Mouse (Mus musculus) limb, embryonic 15.5 days (tissue): ENCODE results near the gene Diras1. TPM values are rescaled to one million over a fixed set of nuclear protein-coding genes. Genes with fewer than 3 reads are reported as not detected.
"Not testable (repeated sequence)": the region's sequence is repeated elsewhere in the genome, so short reads cannot be mapped to it uniquely, and the experiment has no call there.

ENCODE experiments used
- ATAC-seq: fragments of 200-750 bp; cut with Nextera tagmentation; 2 replicates; pipeline ENCODE4 v1.8.0; 2017; ENCODE audit warnings: low read depth, moderate TSS enrichment; ENCODE audit not compliant: insufficient number of reproducible peaks, low FRiP score, low TSS enrichment
- H3K27ac ChIP-seq: fragments of 300-500 bp; sonication (generic); 2 replicates; pipeline ENCODE4 v1.5.1; 2015; ENCODE audit warnings: moderate library complexity, mild to moderate bottlenecking, inconsistent platforms
- H3K27me3 ChIP-seq: fragments of 300-500 bp; sonication (generic); 2 replicates; pipeline ENCODE4 v1.6.1; 2015; ENCODE audit warnings: inconsistent platforms
- H3K36me3 ChIP-seq: fragments of 300-500 bp; sonication (generic); 2 replicates; pipeline ENCODE4 v1.6.1; 2015; ENCODE audit warnings: inconsistent platforms
- H3K4me1 ChIP-seq: fragments of 300-500 bp; sonication (generic); 2 replicates; pipeline ENCODE4 v1.6.1; 2015; ENCODE audit warnings: inconsistent platforms
- H3K4me2 ChIP-seq: fragments of 300-500 bp; sonication (generic); 2 replicates; pipeline ENCODE4 v1.6.1; 2015; ENCODE audit warnings: mild to moderate bottlenecking, inconsistent platforms
- H3K4me3 ChIP-seq: fragments of 300-500 bp; sonication (generic); 2 replicates; pipeline ENCODE4 v1.5.1; 2015; ENCODE audit warnings: mild to moderate bottlenecking, inconsistent platforms
- H3K9ac ChIP-seq: fragments of 300-500 bp; sonication (generic); 2 replicates; pipeline ENCODE4 v1.6.1; 2015; ENCODE audit warnings: inconsistent platforms
- H3K9me3 ChIP-seq: fragments of 300-500 bp; sonication (generic); 2 replicates; pipeline ENCODE4 v1.6.1; 2016; ENCODE audit warnings: inconsistent platforms
- WGBS: fragments of 180-500 bp; shearing (Covaris S2); methylation state at CpG from one replicate; pipeline ENCODE4 v1.1.7; 2015; 5-methylcytosine and 5-hydroxymethylcytosine counted together
- polyA plus RNA-seq: library from polyadenylated mRNA; unstranded; fragments of >200 nt; fragmentation: Nextera tagmentation; extraction: Ambion mirVana; gene quantifications from 2 replicates; pipeline ENCODE4 v1.2.1, GENCODE M21; 2015

Diras1 gene
- 0.05 and 0.29 TPM in 2 replicates for polyA plus RNA-seq

DNA sequence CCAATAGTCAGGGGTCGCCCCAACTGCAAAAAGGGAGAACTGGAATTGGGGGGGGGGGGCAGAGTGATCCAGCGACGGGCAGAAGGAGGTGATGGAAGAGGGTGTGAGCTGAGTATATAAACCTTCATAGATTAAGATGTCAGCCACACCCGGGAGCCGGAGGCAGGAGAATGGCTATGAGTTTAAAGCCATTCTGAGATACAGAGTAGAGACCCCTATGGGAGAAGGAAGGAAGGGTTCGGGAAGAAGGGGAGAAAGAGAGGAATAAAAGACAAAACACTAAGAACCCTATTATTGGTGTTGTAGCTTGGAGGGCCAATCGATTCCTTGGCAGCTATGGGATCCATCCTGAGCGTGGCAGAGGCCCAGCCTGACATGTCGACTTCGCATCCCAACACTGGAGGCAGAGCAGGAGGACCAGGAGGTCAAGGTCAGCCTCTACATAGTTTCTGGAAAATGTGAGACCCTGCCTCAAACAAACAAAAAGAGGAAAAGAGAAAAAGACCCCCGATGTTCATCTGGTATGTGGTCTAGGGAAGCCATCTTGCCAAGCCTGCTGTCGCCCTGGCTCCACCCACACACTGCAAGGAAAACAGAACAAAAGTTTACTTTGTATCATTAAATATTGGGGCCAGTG is at the start of gene Diras1:
Gene Diras1, minus strand, starts transcription at position 24 of the 637 bp plus-strand sequence.
- H3K27ac ChIP-seq, result no peak within 1 kb of the TSS
- H3K27me3 ChIP-seq, result peaks cover 67% of the 10 kb centered on the region
- H3K9me3 ChIP-seq, result no peaks in the 10 kb centered on the region
- H3K9ac ChIP-seq, result no peak within 1 kb of the TSS
- peaks cover 10% of the 10 kb centered on the region for H3K36me3 ChIP-seq
- H3K4me2 ChIP-seq, result peak within 1 kb of the TSS; percentile 49
- H3K4me3 ChIP-seq, result peak within 1 kb of the TSS; percentile 24
- H3K4me1 ChIP-seq, result peaks cover 9% of the 10 kb centered on the region
- WGBS, result 47% methylated on average over 12 of the region's 12 CpGs
- no peak for ATAC-seq

DNA sequence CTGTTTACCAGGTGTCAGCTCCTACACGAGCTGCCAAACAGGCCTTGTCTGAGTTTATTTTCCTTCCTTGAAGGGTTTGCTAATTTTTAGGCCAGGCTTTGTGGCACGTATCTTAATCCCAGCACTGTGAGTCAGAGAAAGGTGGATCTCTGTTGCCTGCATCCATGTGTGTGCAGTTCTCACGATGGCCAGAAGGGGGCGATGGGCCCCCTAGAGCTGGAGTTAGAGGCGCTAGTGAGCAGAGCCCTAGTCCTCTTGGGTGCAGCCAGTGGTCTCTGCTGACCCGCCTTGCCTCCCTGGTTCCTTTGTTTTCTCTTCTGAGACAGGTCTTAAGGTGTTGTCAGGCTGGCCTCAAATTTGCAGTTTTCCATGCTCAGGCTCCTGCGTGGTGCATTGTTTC is 48.0 kb upstream of the Diras1 start:
- ATAC-seq, result no peak
- Histone ChIP-seq H3K9ac (no peak overlapping the region), H3K4me1 (peaks cover 21% of the 10 kb centered on the region), H3K36me3 (peaks cover 62% of the 10 kb centered on the region), H3K9me3 (no peaks in the 10 kb centered on the region), H3K4me2 (no peak overlapping the region), H3K27me3 (no peaks in the 10 kb centered on the region), H3K4me3 (no peak overlapping the region), H3K27ac (no peak overlapping the region)
- 68% methylated on average over 7 of the region's 7 CpGs for WGBS

- no peak overlapping the region for H3K4me2 ChIP-seq
- peaks cover 21% of the 10 kb centered on the region for H3K4me1 ChIP-seq
- no peak for ATAC-seq
- no peaks in the 10 kb centered on the region for H3K27me3 ChIP-seq
- H3K27ac ChIP-seq, result peak overlapping the region; percentile 24; the same call in 1 of the 2 replicates
- peaks cover 51% of the 10 kb centered on the region for H3K36me3 ChIP-seq
- no peak overlapping the region for H3K9ac ChIP-seq
- no peaks in the 10 kb centered on the region for H3K9me3 ChIP-seq
- no peak overlapping the region for H3K4me3 ChIP-seq
- 87% methylated on average over 8 of the region's 8 CpGs for WGBS
Measured at GRCm38 (mm10) chr10:81072290-81072689, 46.8 kb upstream of the Diras1 start.

DNA sequence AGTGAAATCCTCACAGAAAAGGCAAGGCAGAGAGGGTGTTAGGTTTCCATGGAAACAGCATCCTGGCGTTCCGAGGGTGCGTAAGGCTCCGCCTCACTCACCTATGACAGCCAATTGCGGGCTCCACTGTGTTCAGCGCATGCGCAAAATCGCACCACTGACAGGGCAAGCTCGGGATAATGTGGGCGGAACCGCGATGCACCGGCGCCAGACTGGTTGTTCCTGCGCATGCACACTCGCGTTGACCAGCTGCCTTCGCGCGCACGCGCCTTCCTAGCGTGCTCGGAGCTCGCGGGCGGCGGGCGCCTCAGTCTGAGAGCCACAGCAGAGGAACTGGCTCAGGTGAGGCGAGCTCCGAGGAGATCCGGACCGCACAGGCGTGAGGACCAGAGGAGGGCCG is 44.4 kb upstream of the Diras1 start, which contains the start of gene Thop1:
Gene Thop1, plus strand, starts transcription at position 200 of the 400 bp plus-strand sequence.
- WGBS, result under 1% methylated on average over 35 of the region's 35 CpGs
- peaks cover 29% of the 10 kb centered on the region for H3K36me3 ChIP-seq
- peak within 1 kb of the TSS; percentile 80 for H3K4me3 ChIP-seq
- peak within 1 kb of the TSS; percentile 71 for H3K27ac ChIP-seq
- peak within 1 kb of the TSS; percentile 75 for H3K4me2 ChIP-seq
- H3K9me3 ChIP-seq, result no peaks in the 10 kb centered on the region
- ATAC-seq, result peak; percentile 93
- H3K9ac ChIP-seq, result peak within 1 kb of the TSS; percentile 87
- H3K27me3 ChIP-seq, result no peaks in the 10 kb centered on the region
- peaks cover 21% of the 10 kb centered on the region for H3K4me1 ChIP-seq

GRCm38 (mm10) chr10:81068706-81069105 is 43.2 kb upstream of the Diras1 start:
- Histone ChIP-seq H3K9me3 (no peaks in the 10 kb centered on the region), H3K27me3 (no peaks in the 10 kb centered on the region), H3K27ac (no peak overlapping the region), H3K9ac (no peak overlapping the region), H3K4me3 (no peak overlapping the region), H3K36me3 (peaks cover 17% of the 10 kb centered on the region), H3K4me1 (peaks cover 21% of the 10 kb centered on the region), H3K4me2 (no peak overlapping the region)
- no peak for ATAC-seq
- WGBS, result 71% methylated on average over 5 of the region's 5 CpGs

GRCm38 (mm10) chr10:81064519-81064918 is 39.1 kb upstream of the Diras1 start:
- H3K27me3 ChIP-seq, H3K4me1 ChIP-seq, H3K4me2 ChIP-seq, H3K27ac ChIP-seq, H3K9ac ChIP-seq, H3K36me3 ChIP-seq, H3K4me3 ChIP-seq, H3K9me3 ChIP-seq, ATAC-seq: not testable (repeated sequence)
- WGBS, result 84% methylated on average over 8 of the region's 8 CpGs

- no peak for ATAC-seq
- H3K4me3 ChIP-seq, result no peak overlapping the region
- H3K27me3 ChIP-seq, result no peaks in the 10 kb centered on the region
- no peaks in the 10 kb centered on the region for H3K9me3 ChIP-seq
- no peak overlapping the region for H3K27ac ChIP-seq
- H3K4me2 ChIP-seq, result no peak overlapping the region
- 61% methylated on average over 4 of the region's 4 CpGs for WGBS
- H3K4me1 ChIP-seq, result peaks cover 20% of the 10 kb centered on the region
- H3K9ac ChIP-seq, result no peak overlapping the region
- peaks cover 2% of the 10 kb centered on the region; the same call in 1 of the 2 replicates for H3K36me3 ChIP-seq
Measured at GRCm38 (mm10) chr10:81062710-81063109, 37.2 kb upstream of the Diras1 start.

DNA sequence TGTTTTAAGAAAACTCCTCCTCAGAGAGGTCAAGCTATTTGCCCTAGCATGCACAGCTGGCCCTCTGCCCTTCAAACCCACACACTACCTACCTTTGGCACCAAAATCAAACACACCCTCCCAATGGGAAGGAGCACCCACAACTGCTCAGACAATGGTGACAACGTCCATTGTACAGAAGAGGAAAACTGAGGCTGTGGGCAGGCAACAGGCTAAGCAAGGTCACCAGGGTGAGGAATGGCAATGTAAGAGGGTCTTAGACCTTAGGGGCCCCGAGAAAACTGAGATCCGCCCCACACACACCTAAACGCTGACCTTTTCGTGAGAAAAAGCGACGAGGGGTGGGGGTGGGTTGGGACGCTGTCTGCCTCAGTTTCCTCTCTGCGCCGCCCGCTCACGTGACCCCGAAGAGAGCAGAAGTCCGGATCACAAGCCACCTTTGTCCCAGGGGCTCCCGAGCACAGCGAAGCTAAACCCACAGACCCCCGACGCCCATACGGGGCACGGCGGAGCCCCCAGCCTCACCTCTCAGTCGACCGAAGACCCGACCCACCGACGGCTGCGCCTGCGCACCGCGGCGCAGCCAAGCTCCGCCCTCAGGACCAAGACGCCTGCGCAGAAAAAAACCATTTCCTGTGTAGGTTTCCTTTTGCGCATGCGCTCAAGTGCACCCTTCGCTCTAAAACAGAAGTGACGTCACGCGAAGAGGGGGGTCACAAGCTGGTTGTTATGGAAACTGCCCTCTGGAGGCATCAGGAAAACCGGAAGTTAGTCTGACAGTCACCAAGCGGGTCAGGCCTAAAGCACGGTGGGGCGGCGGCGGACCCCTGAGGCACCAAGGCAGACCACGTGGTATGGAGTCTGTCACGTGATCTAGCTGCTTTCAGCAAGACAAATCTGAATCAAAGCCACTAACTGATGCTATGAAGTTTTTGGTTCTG is 34.4 kb upstream of the Diras1 start, which contains the start of gene Sgta:
Gene Sgta, minus strand, starts transcription at position 579 of the 941 bp plus-strand sequence.
- peak; percentile 92 for ATAC-seq

GRCm38 (mm10) chr10:81058896-81059295 is 33.4 kb upstream of the Diras1 start:
- no peak for ATAC-seq
- H3K9ac ChIP-seq, result 0 out of 2 replicates have a peak overlapping the region, but pooled peaks have one; percentile 18
- H3K27me3 ChIP-seq, result no peaks in the 10 kb centered on the region
- H3K4me3 ChIP-seq, result peak overlapping the region; percentile 67
- H3K27ac ChIP-seq, result no peak overlapping the region
- H3K4me2 ChIP-seq, result peak overlapping the region; percentile 78
- H3K4me1 ChIP-seq, result peaks cover 38% of the 10 kb centered on the region
- peaks cover 21% of the 10 kb centered on the region for H3K36me3 ChIP-seq
- H3K9me3 ChIP-seq, result no peaks in the 10 kb centered on the region
- 82% methylated on average over 6 of the region's 6 CpGs for WGBS

More for the DNA sequence above, 34.4 kb upstream of the Diras1 start, which contains the start of gene Sgta:
- Histone ChIP-seq H3K27ac (peak within 1 kb of the TSS; percentile 71), H3K9me3 (no peaks in the 10 kb centered on the region), H3K4me3 (peak within 1 kb of the TSS; percentile 67), H3K4me2 (peak within 1 kb of the TSS; percentile 78), H3K27me3 (no peaks in the 10 kb centered on the region), H3K4me1 (peaks cover 38% of the 10 kb centered on the region), H3K9ac (peak within 1 kb of the TSS; percentile 79), H3K36me3 (peaks cover 17% of the 10 kb centered on the region)
- under 1% methylated on average over 48 of the region's 48 CpGs for WGBS

GRCm38 (mm10) chr10:81057406-81058130 is 32.1 kb upstream of the Diras1 start:
- no peak for ATAC-seq
- H3K27ac ChIP-seq, result no peak overlapping the region
- WGBS, result 90% methylated on average over 23 of the region's 23 CpGs
- no peaks in the 10 kb centered on the region for H3K27me3 ChIP-seq
- H3K4me3 ChIP-seq, result no peak overlapping the region
- no peaks in the 10 kb centered on the region for H3K9me3 ChIP-seq
- H3K4me2 ChIP-seq, result no peak overlapping the region
- H3K36me3 ChIP-seq, result peaks cover 29% of the 10 kb centered on the region
- H3K9ac ChIP-seq, result no peak overlapping the region
- peaks cover 38% of the 10 kb centered on the region for H3K4me1 ChIP-seq

DNA sequence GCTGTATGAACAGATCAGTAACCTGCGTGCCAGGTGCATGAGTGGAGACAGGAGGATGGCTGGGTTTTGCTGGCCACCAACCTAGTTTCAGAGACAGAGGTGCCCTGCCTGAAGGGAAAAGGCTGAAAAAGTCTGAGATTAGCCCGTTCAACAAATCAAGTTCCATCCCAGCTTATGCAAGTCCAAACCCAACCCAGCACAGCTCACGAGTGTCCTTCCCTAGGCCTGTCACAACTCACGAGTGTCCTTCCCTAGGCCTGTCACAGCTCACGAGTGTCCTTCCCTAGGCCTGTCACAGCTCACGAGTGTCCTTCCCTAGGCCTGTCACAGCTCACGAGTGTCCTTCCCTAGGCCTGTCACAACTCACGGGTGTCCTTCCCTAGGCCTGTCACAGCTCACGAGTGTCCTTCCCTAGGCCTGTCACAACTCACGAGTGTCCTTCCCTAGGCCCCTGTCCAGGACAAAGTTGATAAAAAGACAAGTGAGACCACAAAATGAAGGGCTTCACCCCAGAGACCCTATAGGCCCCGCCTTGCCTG is 30.4 kb upstream of the Diras1 start:
- 77% methylated on average over 11 of the region's 11 CpGs for WGBS
- H3K4me2 ChIP-seq, H3K27ac ChIP-seq, ATAC-seq, H3K27me3 ChIP-seq, H3K9me3 ChIP-seq, H3K4me3 ChIP-seq: not testable (repeated sequence)
- Histone ChIP-seq H3K9ac (0 out of 2 replicates have a peak overlapping the region, but pooled peaks have one; percentile 10), H3K36me3 (peaks cover 46% of the 10 kb centered on the region), H3K4me1 (peaks cover 38% of the 10 kb centered on the region)
